Mouse (Mus musculus) stomach, postnatal 0 days (tissue): Measurements from ENCODE around the gene Pole4.

Source experiments
- CTCF ChIP-seq: IDR thresholded peaks from 2 replicates; pipeline ENCODE4 v1.5.1; 2016; ENCODE audit warnings: antibody characterized with exemption, low read depth, mild to moderate bottlenecking, moderate library complexity
- EP300 ChIP-seq: optimal IDR thresholded peaks from 2 replicates; pipeline ENCODE3; 2016; ENCODE audit warnings: antibody characterized with exemption

GRCm38 (mm10) chr6:82613201-82613600 is 92.0 kb downstream of the Pole4 start:
- no peak for TF ChIP-seq CTCF
- no peak for TF ChIP-seq EP300
